Mouse (Mus musculus) telencephalon, adult 2 months (tissue): ENCODE measurements at regions not wholly inside any gene's neighbourhood (a gene's known extent, or its start where the extent isn't known, plus 50 kb on each side); places are given as distances from the start of the nearest gene placed in this dataset.

Experiments
- DNase-seq: peaks from one replicate; pipeline ENCODE4 v3.0.0-alpha.2; 2011; ENCODE audit warnings: low read depth, low spot score

DNA sequence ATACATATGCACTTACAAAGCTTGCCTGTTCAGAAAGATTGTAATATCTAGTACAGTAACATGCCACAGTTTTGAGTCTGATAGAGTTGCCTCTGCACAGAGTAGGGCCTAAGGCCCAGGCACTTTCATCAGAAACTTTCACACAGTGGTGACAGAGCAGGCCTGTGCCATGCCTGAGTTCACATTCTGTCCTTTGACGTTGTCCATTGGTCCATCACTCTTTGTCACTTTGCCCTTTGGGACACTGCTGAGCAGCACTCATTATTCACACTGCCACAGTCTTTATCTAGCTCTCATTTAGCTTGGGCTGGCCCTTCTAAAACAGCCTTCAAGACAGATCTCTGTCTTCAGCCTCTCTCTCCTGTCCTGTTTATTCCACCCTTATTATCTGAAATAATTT lies 1055.0 kb downstream of the Fam19a2 start:
- no peak for DNase-seq

DNA sequence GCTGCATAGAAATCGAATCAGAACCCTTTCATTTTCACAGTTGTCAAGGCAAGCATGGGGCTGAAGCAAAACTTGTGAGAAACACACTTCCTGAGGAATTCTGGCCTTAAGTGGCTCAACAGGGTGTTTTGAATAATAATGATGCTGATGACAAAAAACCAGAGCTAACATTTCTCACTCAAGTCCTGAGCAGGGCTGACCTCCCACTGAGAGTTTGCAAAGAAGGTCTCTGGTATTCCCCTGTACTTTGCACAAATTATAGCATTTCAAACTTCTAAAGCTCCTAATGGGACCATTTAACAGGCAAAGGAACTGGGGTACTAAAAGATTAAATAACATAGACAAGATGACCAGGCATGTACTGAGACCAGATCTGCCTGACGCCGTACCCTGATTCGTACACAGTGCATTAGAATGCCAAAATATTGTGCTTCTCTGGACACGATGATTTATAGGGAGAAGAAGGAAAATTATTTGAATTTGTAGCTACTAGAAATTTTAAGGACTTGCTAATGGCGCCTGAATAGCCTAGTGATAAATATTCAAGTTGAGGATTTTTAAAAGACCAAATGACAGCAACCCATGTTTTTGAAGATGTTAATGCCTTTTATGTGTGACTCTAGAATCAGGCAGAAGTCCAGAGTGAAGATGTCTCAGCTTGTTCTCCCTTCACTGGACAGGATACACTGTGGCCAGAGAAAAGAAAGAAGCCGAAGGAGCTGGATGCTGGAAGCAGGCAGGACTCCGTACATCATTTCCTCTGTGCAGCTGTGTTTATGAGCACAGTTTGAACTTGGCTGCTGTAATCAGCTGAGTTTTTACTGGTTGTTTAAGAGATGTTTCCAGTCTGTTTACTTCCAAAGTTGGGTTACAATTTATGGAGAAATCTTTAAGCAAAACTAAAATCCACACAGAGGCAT lies 1056.7 kb downstream of the Fam19a2 start:
- no peak for DNase-seq

DNA sequence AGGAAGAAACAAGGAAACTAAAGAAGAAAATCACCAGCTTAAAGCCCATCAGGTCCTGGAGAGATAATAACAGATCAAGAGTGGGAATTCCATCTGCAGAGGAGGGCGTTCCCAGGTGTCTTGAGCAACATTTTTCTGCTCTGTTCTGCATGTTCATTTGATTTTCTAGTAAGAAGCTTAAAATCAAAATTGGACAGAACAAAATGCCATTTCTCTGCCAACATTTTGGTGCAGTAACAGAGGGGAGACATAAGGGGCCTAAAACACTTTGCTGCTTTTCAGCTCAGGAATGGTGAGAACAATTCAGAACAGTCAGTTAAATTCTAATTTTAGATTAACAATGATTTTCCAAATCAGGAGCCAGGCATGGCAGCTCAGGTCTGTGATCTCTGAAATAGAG lies 1056.8 kb downstream of the Slc16a7 start:
- DNase-seq = peak; percentile 34

DNA sequence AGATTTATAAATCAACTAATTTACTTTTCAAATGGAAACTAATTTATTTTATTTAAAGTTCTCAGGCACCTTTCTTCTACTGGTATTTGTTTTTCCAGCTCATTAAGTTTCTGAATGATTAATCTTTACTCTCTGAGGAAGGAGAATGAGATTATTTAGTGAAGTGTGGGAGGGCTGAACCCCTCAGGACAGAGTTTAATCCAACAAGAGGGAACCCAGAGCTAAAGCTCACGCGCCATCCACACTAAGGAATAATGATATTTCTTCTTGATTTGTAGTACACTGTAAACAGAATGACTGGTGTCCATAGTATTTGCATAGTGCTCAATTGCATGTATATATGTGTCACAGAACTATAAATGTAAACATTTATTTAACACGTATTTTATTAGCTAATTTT lies 1050.3 kb downstream of the Slc16a7 start:
- no peak for DNase-seq

DNA sequence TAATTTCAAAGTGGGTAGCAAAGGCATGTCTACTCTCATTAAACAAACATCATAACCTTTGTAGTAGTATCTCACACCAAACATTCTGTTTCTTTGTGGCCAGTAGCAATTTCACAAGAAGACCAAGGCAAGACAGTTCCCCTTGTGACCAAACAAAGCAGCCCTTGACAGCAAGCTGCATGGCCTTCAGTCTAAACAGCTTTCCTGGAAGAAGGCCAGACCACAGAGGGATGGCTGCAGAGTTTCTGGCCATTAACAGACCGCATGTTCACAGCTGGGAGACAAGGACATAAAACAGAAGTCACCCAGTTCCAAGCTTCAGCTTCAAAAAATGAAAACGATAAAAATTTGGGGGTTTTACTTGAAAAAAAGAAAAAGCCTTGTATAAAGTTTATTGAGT lies 1040.0 kb downstream of the Slc16a7 start:
- no peak for DNase-seq

DNA sequence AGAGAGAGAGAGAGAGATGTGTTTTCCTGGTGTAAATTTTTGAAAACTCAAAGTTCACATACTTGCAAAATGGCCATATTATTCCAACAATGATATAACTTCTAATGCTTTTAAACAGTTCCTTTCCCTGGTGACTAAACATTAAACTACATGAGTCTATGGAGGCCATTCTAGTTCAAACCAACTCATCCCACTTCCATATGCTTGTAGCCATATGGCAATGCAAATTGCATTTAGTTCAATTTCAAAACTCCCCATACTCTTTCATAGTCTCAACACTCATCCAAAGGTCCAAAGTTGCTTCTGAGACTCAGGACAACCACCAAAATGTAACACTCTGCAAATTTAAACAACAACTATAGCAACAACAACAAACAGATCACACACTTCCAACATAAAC lies 1026.5 kb downstream of the Slc16a7 start:
- DNase-seq = peak; percentile 54

- DNase-seq = peak; percentile 67
These were observed 1018.3 kb downstream of the Slc16a7 start for GRCm38 (mm10) chr10:124370994-124371393.

DNA sequence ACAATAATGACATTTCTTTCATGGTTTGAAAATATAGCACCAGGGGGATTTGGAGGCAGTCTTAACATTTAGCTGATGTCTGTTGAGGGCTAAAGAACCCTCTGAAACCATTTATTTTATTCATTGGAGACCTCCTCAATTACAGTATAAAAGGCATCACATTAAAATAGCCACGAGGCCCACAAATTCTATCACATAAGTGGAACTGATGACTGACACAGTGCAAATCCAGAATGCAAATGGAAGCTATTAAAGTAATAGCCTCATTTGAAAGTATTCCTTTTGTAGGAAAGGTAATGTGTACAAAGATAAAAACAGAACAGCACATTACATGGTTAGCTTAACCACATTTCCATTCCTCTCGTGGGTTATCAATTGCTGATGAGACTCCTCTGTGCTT lies 986.6 kb downstream of the Slc16a7 start:
- no peak for DNase-seq

DNA sequence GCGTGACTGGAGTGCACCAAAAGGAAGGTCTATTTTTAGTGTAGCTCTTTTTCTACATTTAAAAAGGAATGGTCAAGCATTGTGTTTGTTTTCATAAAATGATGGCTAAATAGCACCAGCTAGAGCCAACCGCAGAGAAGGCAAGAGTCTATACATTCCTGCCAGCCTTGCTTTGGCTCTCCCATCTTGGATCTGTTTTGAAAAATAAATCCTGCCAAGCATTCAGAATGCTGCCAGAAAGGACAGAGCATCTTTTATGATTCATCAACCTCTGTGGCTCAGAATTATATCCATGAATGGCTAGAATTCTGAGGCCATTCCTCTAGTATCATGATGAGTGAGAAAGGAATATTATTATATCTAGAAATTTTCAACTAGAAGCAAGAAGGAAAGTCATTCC lies 979.6 kb downstream of the Slc16a7 start:
- no peak for DNase-seq

DNA sequence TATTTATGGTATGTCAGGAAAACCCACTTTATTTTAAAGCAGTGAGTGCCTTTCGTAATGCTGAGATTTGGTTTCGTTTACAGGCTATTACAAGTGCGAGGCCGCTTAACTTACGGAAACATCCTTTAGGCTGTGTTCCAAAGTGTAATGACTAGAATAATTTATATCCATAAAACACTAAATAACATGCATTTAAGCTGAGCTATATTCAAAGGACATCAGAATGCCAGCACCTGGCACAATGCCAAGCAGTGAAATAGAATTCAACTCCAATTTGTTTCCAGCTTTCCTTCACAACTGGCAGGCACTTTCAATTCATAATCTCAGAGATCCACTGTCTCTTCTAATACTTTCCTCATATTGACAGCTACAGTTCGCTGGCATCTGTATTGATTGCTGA lies 972.7 kb downstream of the Slc16a7 start:
- DNase-seq = no peak

GRCm38 (mm10) chr10:124423418-124423817 lies 965.8 kb downstream of the Slc16a7 start:
- DNase-seq = no peak
